Mouse (Mus musculus) heart, adult 2 months (tissue): ENCODE measurements around the gene Hoxb2. TPM values are rescaled to one million over a fixed set of nuclear protein-coding genes. Genes with fewer than 3 reads are reported as not detected.

Experiments
- DNase-seq, 2 experiments: peaks; one replicate each; pipeline ENCODE4 v3.0.0; 2021
- H3K27ac ChIP-seq: fragments of 200-600 bp; 2 replicates; pipeline ENCODE4 v1.8.1; 2022
- H3K27me3 ChIP-seq: fragments of 200-500 bp; 2 replicates; pipeline ENCODE4 v1.6.1; 2012; ENCODE audit warnings: mild to moderate bottlenecking, low read length, inconsistent platforms, mixed read lengths; ENCODE audit not compliant: control insufficient read depth, insufficient read depth
- H3K36me3 ChIP-seq: fragments of 200-500 bp; 2 replicates; pipeline ENCODE4 v1.6.1; 2012; ENCODE audit warnings: low read length, inconsistent platforms; ENCODE audit not compliant: control insufficient read depth, insufficient read depth
- H3K4me1 ChIP-seq: fragments of 200-500 bp; 2 replicates; pipeline ENCODE4 v1.6.1; 2011; ENCODE audit warnings: low read length; ENCODE audit not compliant: control insufficient read depth, insufficient read depth
- H3K4me3 ChIP-seq: fragments of 200-600 bp; 2 replicates; pipeline ENCODE4 v1.8.1; 2022
- H3K79me2 ChIP-seq: fragments of 200-500 bp; replicated peaks from 2 replicates; pipeline ENCODE4 v1.6.1; 2012; ENCODE audit warnings: mild to moderate bottlenecking, inconsistent platforms, low read length, moderate library complexity, mixed read lengths; ENCODE audit not compliant: control insufficient read depth, insufficient read depth
- H3K9ac ChIP-seq: fragments of 200-500 bp; 2 replicates; pipeline ENCODE4 v1.6.1; 2012; ENCODE audit warnings: low read depth, mild to moderate bottlenecking, control low read depth, inconsistent platforms, low read length, mixed read lengths
- CTCF ChIP-seq: fragments of 200-600 bp; IDR thresholded peaks from 2 replicates; pipeline ENCODE4 v1.8.1; 2022; ENCODE audit warnings: antibody characterized with exemption, mild to moderate bottlenecking, moderate library complexity
- EP300 ChIP-seq: fragments of 200-500 bp; IDR thresholded peaks from 2 replicates; pipeline ENCODE4 v1.6.1; 2011; ENCODE audit warnings: low read depth, low read length, control low read depth; ENCODE audit not compliant: insufficient read depth
- POLR2A ChIP-seq: fragments of 200-500 bp; IDR thresholded peaks from 2 replicates; pipeline ENCODE4 v1.6.1; 2011; ENCODE audit warnings: mild to moderate bottlenecking, low read depth, low read length, control low read depth; ENCODE audit not compliant: insufficient read depth
- WGBS: fragments of 180-500 bp; shearing (Covaris S2); methylation state at CpG from one replicate; pipeline ENCODE4 v1.1.7; 2018; 5-methylcytosine and 5-hydroxymethylcytosine counted together
- intact Hi-C: fragments of 180-260 bp; cut with DNase I; formaldehyde crosslinking; loops from one replicate; pipeline ENCODE4 v1.15.1; 2025
- microRNA-seq, 2 experiments: library from miRNA; unstranded; fragments of <30 nt; microRNA quantifications; one replicate each; pipeline ENCODE4 v1.2.0; 2021
- polyA plus RNA-seq: library from polyadenylated mRNA; depleted of rRNA; stranded (reverse); fragments of >200 nt; gene quantifications from 2 replicates; pipeline ENCODE4 v1.2.3, GENCODE M21; 2012; rRNA removed
- total RNA-seq, 2 experiments: library from RNA; stranded (reverse); gene quantifications; 2 replicates each; pipeline ENCODE4 v1.2.3; 2021

Hoxb2 gene
- total and polyA plus RNA-seq, 3 experiments, result 0.23 to 1.4 (median 0.68) TPM

GRCm38 (mm10) chr11:96397806-96398335 is 47.5 kb downstream of the Hoxb2 start:
- no peak for TF ChIP-seq POLR2A
- no peak for TF ChIP-seq EP300
- no peak for TF ChIP-seq CTCF
- Histone ChIP-seq H3K9ac (no peak overlapping the region), H3K79me2 (no peaks in the 10 kb centered on the region), H3K4me3 (no peak overlapping the region), H3K36me3 (no peaks in the 10 kb centered on the region), H3K27ac (no peak overlapping the region), H3K4me1 (no peaks in the 10 kb centered on the region), H3K27me3 (no peaks in the 10 kb centered on the region)
- intact Hi-C loops, result no loop called here
- DNase-seq, result no peak
- 59% methylated on average over 7 of the region's 7 CpGs for WGBS

- TF ChIP-seq POLR2A (no peak), CTCF (no peak), EP300 (no peak)
- 14% methylated on average over 8 of the region's 8 CpGs for WGBS
- Histone ChIP-seq H3K4me3 (no peak overlapping the region), H3K36me3 (no peaks in the 10 kb centered on the region), H3K4me1 (no peaks in the 10 kb centered on the region), H3K9ac (no peak overlapping the region), H3K27ac (no peak overlapping the region), H3K79me2 (no peaks in the 10 kb centered on the region), H3K27me3 (no peaks in the 10 kb centered on the region)
- peak; percentile 40 to 46 for DNase-seq
- intact Hi-C loops, result no loop called here
These were observed 49.6 kb downstream of the Hoxb2 start for GRCm38 (mm10) chr11:96399923-96400322.

Small RNAs within 50 kb of the gene (microRNA-seq; reads per million reads assigned to microRNA genes)
- gene Mir10a, result 1,670 to 2,301 reads per million in 2 experiments

Other genes with a start within 250 kb of the Hoxb2 start
- not detected for gene Calcoco2, start 238.6 kb upstream of the Hoxb2 start, total RNA-seq
- not detected in 2 replicates for gene Calcoco2, start 238.6 kb upstream of the Hoxb2 start, polyA plus RNA-seq
- not detected for gene Ttll6, start 216.7 kb upstream of the Hoxb2 start, total RNA-seq
- gene Ttll6, start 216.7 kb upstream of the Hoxb2 start, polyA plus RNA-seq, result 0.06 and 0.18 TPM in 2 replicates
- not detected for gene Hoxb13, start 156.2 kb upstream of the Hoxb2 start, total RNA-seq
- not detected in 2 replicates for gene Hoxb13, start 156.2 kb upstream of the Hoxb2 start, polyA plus RNA-seq
- not detected for gene Hoxb9, start 79.1 kb upstream of the Hoxb2 start, total RNA-seq
- gene Hoxb9, start 79.1 kb upstream of the Hoxb2 start, polyA plus RNA-seq, result not detected in 2 replicates
- not detected for gene Hoxb8, start 68.6 kb upstream of the Hoxb2 start, total RNA-seq
- gene Hoxb8, start 68.6 kb upstream of the Hoxb2 start, polyA plus RNA-seq, result not detected in 2 replicates
- gene Hoxb7, start 63.9 kb upstream of the Hoxb2 start, total RNA-seq, result not detected
- not detected in 2 replicates for gene Hoxb7, start 63.9 kb upstream of the Hoxb2 start, polyA plus RNA-seq
- not detected for gene Hoxb6, start 58.0 kb upstream of the Hoxb2 start, total RNA-seq
- gene Hoxb6, start 58.0 kb upstream of the Hoxb2 start, polyA plus RNA-seq, result not detected in 2 replicates
- under 1 TPM in 1 of 2 experiments, not detected in 1; 0.18 TPM for gene Hoxb5, start 47.2 kb upstream of the Hoxb2 start, total RNA-seq
- 0.20 and 0.23 TPM in 2 replicates for gene Hoxb5, start 47.2 kb upstream of the Hoxb2 start, polyA plus RNA-seq
- under 1 TPM; 0.63 to 0.75 TPM for gene Hoxb4, start 32.3 kb upstream of the Hoxb2 start, total RNA-seq
- gene Hoxb4, start 32.3 kb upstream of the Hoxb2 start, polyA plus RNA-seq, result 1.00 and 1.1 TPM in 2 replicates
- gene Hoxb3, start 27.2 kb upstream of the Hoxb2 start, total RNA-seq, result under 1 TPM; 0.23 to 0.30 TPM
- gene Hoxb3, start 27.2 kb upstream of the Hoxb2 start, polyA plus RNA-seq, result 0.64 and 0.82 TPM in 2 replicates
- not detected for gene Hoxb1, start 15.2 kb downstream of the Hoxb2 start, total RNA-seq
- gene Hoxb1, start 15.2 kb downstream of the Hoxb2 start, polyA plus RNA-seq, result not detected in 2 replicates
- under 1 TPM in 1 of 2 experiments, not detected in 1; 0.25 TPM for gene Skap1, start 114.1 kb downstream of the Hoxb2 start, total RNA-seq
- gene Skap1, start 114.1 kb downstream of the Hoxb2 start, polyA plus RNA-seq, result 0.67 and 0.98 TPM in 2 replicates